Mouse (Mus musculus): ENCODE data around the gene Lif.

- TF ChIP-seq CTCF (IDR thresholded peaks at IDR 0.05; ENCODE audit: borderline replicate concordance, control insufficient read depth, extremely low read depth, insufficient read depth, low read length, poor library complexity) (no peak), POLR2A (IDR thresholded peaks at IDR 0.05; ENCODE audit: control insufficient read depth, extremely low read depth, insufficient read depth, low read length, poor library complexity) (no peak)
Observed at GRCm38 (mm10) chr11:4214572-4214971, 42.8 kb upstream of the Lif start.
